Mouse (Mus musculus): ENCODE data around the gene Olfr571. TPM values are rescaled to one million over a fixed set of nuclear protein-coding genes. Genes with fewer than 3 reads are reported as not detected.

Gene Olfr571
- polyA plus RNA-seq, 1 experiment from 2014 or later: not detected

DNA sequence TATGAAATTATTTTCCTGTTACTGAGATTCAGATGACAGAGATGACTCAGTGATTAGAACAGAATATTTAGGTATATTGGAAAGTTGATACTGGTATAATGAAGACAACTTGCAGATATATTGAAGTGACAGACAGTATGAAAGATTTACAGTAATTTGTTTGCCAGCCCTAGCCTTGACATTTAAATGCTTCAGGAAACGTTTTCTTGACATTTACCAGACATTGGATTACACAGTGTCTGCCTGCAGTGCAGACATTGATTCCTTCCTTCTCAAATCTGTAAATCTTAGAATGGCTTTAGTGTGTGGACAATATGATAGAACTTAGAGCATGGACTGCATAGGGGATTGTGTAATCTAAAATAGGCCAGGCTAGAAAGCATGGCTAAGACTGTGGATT lies 2.1 kb downstream of the Olfr571 start:
- Histone ChIP-seq H3K4me3 (no peak overlapping the region), H3K27ac (no peak overlapping the region), H3K9me3 (no peaks in the 10 kb centered on the region), H3K27me3 (no peaks in the 10 kb centered on the region), H3K4me1 (no peaks in the 10 kb centered on the region), H3K4me2 (no peak overlapping the region), H3K36me3 (no peaks in the 10 kb centered on the region), H3K9ac (no peak overlapping the region)
- 18% methylated on average over 1 of the region's 1 CpGs for WGBS
- no peak for ATAC-seq (ENCODE audit: borderline replicate concordance, extremely low read depth, low FRiP score, low TSS enrichment)

DNA sequence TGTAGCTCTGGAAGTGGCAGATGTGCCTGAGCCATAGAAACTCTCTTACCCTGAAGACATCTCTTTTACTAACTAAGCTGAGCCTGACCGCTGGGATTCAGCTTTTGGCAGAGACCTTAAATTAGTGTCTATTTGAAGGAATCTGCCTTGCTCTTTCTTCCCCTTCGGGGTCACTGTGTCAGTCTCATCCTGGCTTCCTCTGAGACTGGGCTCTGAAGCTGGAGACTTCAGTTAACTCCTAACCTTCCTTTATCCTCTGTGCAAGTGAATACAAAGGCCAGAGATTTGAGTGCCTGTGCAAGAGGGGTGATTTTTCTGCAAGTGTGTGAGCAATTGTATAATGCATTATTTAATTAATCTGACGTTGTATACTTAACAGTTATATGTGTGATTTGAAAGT lies 26.6 kb downstream of the Olfr571 start, which contains the start of gene Olfr569:
Gene Olfr569 (minus strand): TSS at position 101 of the 400 bp plus-strand sequence.
- Histone ChIP-seq H3K4me3 (no peak within 1 kb of the TSS), H3K4me2 (no peak within 1 kb of the TSS), H3K4me1 (no peaks in the 10 kb centered on the region), H3K9ac (no peak within 1 kb of the TSS), H3K9me3 (no peaks in the 10 kb centered on the region), H3K36me3 (no peaks in the 10 kb centered on the region), H3K27me3 (no peaks in the 10 kb centered on the region), H3K27ac (no peak within 1 kb of the TSS)
- WGBS: 61% methylated on average over 3 of the region's 3 CpGs
- ATAC-seq (ENCODE audit: borderline replicate concordance, extremely low read depth, low FRiP score, low TSS enrichment): no peak

DNA sequence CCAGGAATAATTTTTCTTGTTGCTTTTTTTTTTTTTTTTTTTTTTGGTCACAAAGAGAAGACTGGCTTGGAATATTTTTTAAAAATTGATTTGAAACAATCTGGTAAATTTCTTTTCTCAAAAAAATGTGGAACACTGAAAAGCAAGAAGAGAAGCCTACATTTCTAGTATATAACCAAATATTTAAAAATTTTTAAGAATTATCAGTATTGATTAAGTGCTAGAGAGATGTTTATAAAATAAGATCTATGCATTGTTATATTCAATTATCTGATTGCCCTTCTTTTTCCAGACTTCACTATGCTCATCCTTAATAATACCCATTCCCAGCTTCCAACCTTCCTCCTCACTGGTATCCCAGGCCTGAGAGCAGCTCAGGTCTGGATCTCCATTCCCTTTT lies 40.5 kb downstream of the Olfr571 start, which contains the start of gene Olfr568:
Gene Olfr568 (plus strand): TSS at position 301 of the 400 bp plus-strand sequence.
- Histone ChIP-seq H3K9me3 (no peaks in the 10 kb centered on the region), H3K4me2 (no peak within 1 kb of the TSS), H3K27ac (no peak within 1 kb of the TSS), H3K4me1 (no peaks in the 10 kb centered on the region), H3K36me3 (no peaks in the 10 kb centered on the region), H3K9ac (no peak within 1 kb of the TSS), H3K4me3 (no peak within 1 kb of the TSS), H3K27me3 (no peaks in the 10 kb centered on the region)
- no peak for ATAC-seq (ENCODE audit: borderline replicate concordance, extremely low read depth, low FRiP score, low TSS enrichment)

DNA sequence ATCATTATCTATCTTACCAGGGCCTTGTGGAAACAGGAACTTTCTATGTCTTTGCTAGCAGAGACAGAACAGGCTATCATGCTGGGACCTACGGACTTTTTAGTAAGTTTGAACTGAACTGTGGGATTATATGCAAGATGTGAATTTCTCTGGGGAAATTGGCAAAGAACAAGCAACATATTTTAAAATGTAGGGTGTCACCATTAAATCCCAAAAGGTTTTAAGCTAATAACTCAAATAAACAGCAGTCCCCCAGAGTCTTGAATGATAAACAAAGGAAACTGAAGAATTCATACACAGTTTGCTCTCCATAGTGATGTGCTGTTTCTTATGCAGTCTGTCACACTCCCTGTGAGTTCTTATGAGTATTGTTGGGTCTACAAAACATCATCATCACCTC lies 58.7 kb downstream of the Olfr571 start, which contains the start of gene Olfr566:
Gene Olfr566 (minus strand): TSS at position 101 of the 400 bp plus-strand sequence.
- WGBS: 69% methylated on average over 1 of the region's 1 CpGs

DNA sequence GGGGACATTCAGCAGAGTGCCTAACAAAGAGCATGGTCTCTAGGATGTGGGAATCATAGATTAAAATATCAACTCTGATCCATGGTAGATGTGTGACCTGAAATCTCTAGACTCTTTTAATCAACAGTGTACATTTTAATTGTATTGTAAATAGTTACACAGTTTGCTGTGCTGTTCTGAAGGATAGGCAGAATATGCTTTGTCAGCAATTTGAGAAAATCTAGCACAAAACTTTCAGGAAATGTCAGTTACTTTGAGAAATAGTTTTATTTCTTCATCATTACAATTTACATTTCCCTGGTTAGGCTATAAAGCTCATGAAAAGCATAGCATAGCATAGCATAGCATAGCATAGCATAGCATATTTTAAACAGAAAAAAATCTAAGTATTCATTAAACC lies 61.5 kb downstream of the Olfr571 start:
- Histone ChIP-seq H3K9ac (no peak overlapping the region), H3K27me3 (no peaks in the 10 kb centered on the region), H3K4me1 (no peaks in the 10 kb centered on the region), H3K9me3 (no peaks in the 10 kb centered on the region), H3K27ac (no peak overlapping the region), H3K36me3 (no peaks in the 10 kb centered on the region), H3K4me3 (no peak overlapping the region), H3K4me2 (no peak overlapping the region)
- no peak for ATAC-seq (ENCODE audit: borderline replicate concordance, extremely low read depth, low FRiP score, low TSS enrichment)

More for the DNA sequence above, 58.7 kb downstream of the Olfr571 start, which contains the start of gene Olfr566:
- Histone ChIP-seq H3K27ac (no peak within 1 kb of the TSS), H3K9ac (no peak within 1 kb of the TSS), H3K9me3 (no peaks in the 10 kb centered on the region), H3K27me3 (no peaks in the 10 kb centered on the region), H3K4me1 (no peaks in the 10 kb centered on the region), H3K4me3 (no peak within 1 kb of the TSS), H3K4me2 (no peak within 1 kb of the TSS), H3K36me3 (no peaks in the 10 kb centered on the region)
- ATAC-seq (ENCODE audit: borderline replicate concordance, extremely low read depth, low FRiP score, low TSS enrichment): no peak

Other genes with a start within 250 kb of the Olfr571 start
- gene Trim68, start 230.2 kb downstream of the Olfr571 start, polyA plus RNA-seq (2015; fragmentation: Nextera tagmentation; extraction: Ambion mirVana): 13.2 and 14.0 TPM in 2 replicates
- not detected in 2 replicates for gene Olfr557, start 221.6 kb downstream of the Olfr571 start, polyA plus RNA-seq (2015; fragmentation: Nextera tagmentation; extraction: Ambion mirVana)
- 0.28 and 0.49 TPM in 2 replicates for gene Olfr558, start 215.3 kb downstream of the Olfr571 start, polyA plus RNA-seq (2015; fragmentation: Nextera tagmentation; extraction: Ambion mirVana)
- gene Olfr33, start 198.5 kb downstream of the Olfr571 start, polyA plus RNA-seq (2015; fragmentation: Nextera tagmentation; extraction: Ambion mirVana): not detected in 2 replicates
- not detected in 2 replicates for gene Olfr559, start 190.0 kb downstream of the Olfr571 start, polyA plus RNA-seq (2015; fragmentation: Nextera tagmentation; extraction: Ambion mirVana)
- 0.09 TPM in 1 of 2 replicates, not detected in the other for gene Olfr560, start 158.2 kb downstream of the Olfr571 start, polyA plus RNA-seq (2015; fragmentation: Nextera tagmentation; extraction: Ambion mirVana)
- 0.21 and 0.36 TPM in 2 replicates for gene Olfr78, start 158.1 kb downstream of the Olfr571 start, polyA plus RNA-seq (2015; fragmentation: Nextera tagmentation; extraction: Ambion mirVana)
- gene Olfr561, start 146.3 kb downstream of the Olfr571 start, polyA plus RNA-seq (2015; fragmentation: Nextera tagmentation; extraction: Ambion mirVana): not detected in 2 replicates
- not detected in 2 replicates for gene Olfr564, start 114.1 kb downstream of the Olfr571 start, polyA plus RNA-seq (2015; fragmentation: Nextera tagmentation; extraction: Ambion mirVana)
- not detected in 2 replicates for gene Olfr566, start 58.8 kb downstream of the Olfr571 start, polyA plus RNA-seq (2015; fragmentation: Nextera tagmentation; extraction: Ambion mirVana)
- gene Olfr568, start 40.4 kb downstream of the Olfr571 start, polyA plus RNA-seq (2015; fragmentation: Nextera tagmentation; extraction: Ambion mirVana): not detected in 2 replicates
- gene Olfr569, start 26.7 kb downstream of the Olfr571 start, polyA plus RNA-seq (2015; fragmentation: Nextera tagmentation; extraction: Ambion mirVana): not detected in 2 replicates
- gene Olfr570, start 23.0 kb downstream of the Olfr571 start, polyA plus RNA-seq (2015; fragmentation: Nextera tagmentation; extraction: Ambion mirVana): not detected in 2 replicates
- not detected in 2 replicates for gene Olfr572, start 6.9 kb upstream of the Olfr571 start, polyA plus RNA-seq (2015; fragmentation: Nextera tagmentation; extraction: Ambion mirVana)
- not detected in 2 replicates for gene Olfr573-ps1, start 25.0 kb upstream of the Olfr571 start, polyA plus RNA-seq (2015; fragmentation: Nextera tagmentation; extraction: Ambion mirVana)
- not detected in 2 replicates for gene Olfr574, start 30.9 kb upstream of the Olfr571 start, polyA plus RNA-seq (2015; fragmentation: Nextera tagmentation; extraction: Ambion mirVana)
- not detected in 2 replicates for gene Olfr575, start 41.2 kb upstream of the Olfr571 start, polyA plus RNA-seq (2015; fragmentation: Nextera tagmentation; extraction: Ambion mirVana)
- not detected in 2 replicates for gene Olfr576, start 45.1 kb upstream of the Olfr571 start, polyA plus RNA-seq (2015; fragmentation: Nextera tagmentation; extraction: Ambion mirVana)
- gene Olfr577, start 58.4 kb upstream of the Olfr571 start, polyA plus RNA-seq (2015; fragmentation: Nextera tagmentation; extraction: Ambion mirVana): not detected in 2 replicates
- gene Olfr578, start 71.8 kb upstream of the Olfr571 start, polyA plus RNA-seq (2015; fragmentation: Nextera tagmentation; extraction: Ambion mirVana): not detected in 2 replicates
- not detected in 2 replicates for gene Olfr582, start 120.5 kb upstream of the Olfr571 start, polyA plus RNA-seq (2015; fragmentation: Nextera tagmentation; extraction: Ambion mirVana)
- gene Olfr583, start 133.8 kb upstream of the Olfr571 start, polyA plus RNA-seq (2015; fragmentation: Nextera tagmentation; extraction: Ambion mirVana): not detected in 2 replicates
- gene Olfr584, start 164.3 kb upstream of the Olfr571 start, polyA plus RNA-seq (2015; fragmentation: Nextera tagmentation; extraction: Ambion mirVana): not detected in 2 replicates
- not detected in 2 replicates for gene Olfr585, start 180.2 kb upstream of the Olfr571 start, polyA plus RNA-seq (2015; fragmentation: Nextera tagmentation; extraction: Ambion mirVana)
- gene Olfr586, start 208.1 kb upstream of the Olfr571 start, polyA plus RNA-seq (2015; fragmentation: Nextera tagmentation; extraction: Ambion mirVana): not detected in 2 replicates
- gene Olfr588-ps1, start 223.3 kb upstream of the Olfr571 start, polyA plus RNA-seq (2015; fragmentation: Nextera tagmentation; extraction: Ambion mirVana): not detected in 2 replicates
- not detected in 2 replicates for gene Olfr589, start 238.8 kb upstream of the Olfr571 start, polyA plus RNA-seq (2015; fragmentation: Nextera tagmentation; extraction: Ambion mirVana)